Mouse (Mus musculus) adrenal gland, postnatal 14 days (tissue): ENCODE data around the gene Ctdsp2. TPM values are rescaled to one million over a fixed set of nuclear protein-coding genes. Genes with fewer than 3 reads are reported as not detected.

Source experiments
- DNase-seq: peaks from one replicate; pipeline ENCODE4 v3.0.0; 2021; ENCODE audit warnings: mixed read lengths
- total RNA-seq: library from RNA; stranded (reverse); gene quantifications from 2 replicates; pipeline ENCODE4 v1.2.3, GENCODE M21; 2021

The Ctdsp2 gene
- total RNA-seq, 1 experiment from 2014 or later: 115 TPM

DNA sequence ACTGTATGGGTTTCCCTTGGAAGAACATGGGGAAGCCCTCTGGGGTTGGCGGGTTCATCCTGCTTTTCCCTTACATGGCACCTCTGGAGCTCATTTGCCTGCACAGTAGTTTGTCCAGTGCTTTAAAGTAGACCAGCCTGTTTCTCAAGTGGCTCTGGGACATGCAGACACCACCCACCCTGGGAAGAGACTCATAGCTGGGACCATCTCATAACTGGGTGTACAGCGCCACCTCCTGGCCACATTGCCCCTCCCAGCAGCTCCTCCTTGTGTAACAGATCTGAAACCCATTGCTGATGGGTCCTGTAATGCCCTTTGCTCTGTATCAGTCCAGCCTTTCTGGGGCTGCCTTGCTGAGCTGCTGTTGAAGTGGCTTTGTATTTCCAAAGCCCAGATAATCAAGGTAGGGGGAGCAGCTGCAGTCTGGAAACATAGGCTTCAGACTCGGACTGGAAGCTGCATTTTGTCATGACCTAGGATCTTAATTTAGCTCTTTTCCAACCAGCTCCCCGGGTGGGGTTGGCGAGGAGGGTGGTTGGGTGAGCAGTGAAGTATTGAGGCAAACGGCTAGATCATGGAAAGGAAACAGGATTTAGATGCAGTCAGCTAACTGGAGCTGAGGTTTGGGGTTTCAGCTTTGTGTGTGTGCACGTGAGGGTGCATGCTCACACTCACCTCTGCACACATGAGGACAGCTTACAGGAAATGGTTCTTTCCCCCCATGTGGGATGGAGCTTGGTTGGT, 12.0 kb downstream of the Ctdsp2 start:
- peak; percentile 95 for DNase-seq

DNA sequence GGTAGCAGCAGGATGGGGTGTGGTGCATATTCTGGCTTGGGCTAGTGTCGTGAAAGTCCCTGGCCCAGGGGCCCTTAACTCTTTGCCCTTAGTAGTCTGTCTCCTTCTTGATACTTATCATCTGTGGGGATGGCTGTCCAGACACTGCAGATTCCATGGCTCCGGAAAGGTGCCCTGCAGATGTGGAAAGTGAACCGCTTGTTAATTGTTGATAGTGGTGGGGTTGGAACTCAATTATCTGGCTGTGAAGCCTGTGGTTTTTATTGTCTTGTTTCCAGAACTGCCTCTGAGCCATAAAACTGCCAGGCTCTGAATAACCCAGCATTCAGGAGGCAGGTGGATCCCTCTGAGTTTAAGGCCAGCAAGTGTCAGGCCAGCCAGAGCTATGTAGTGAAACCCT, 13.2 kb downstream of the Ctdsp2 start:
- no peak for DNase-seq

- DNase-seq: no peak
Measured at GRCm38 (mm10) chr10:126993621-126994020, 15.1 kb downstream of the Ctdsp2 start.

DNA sequence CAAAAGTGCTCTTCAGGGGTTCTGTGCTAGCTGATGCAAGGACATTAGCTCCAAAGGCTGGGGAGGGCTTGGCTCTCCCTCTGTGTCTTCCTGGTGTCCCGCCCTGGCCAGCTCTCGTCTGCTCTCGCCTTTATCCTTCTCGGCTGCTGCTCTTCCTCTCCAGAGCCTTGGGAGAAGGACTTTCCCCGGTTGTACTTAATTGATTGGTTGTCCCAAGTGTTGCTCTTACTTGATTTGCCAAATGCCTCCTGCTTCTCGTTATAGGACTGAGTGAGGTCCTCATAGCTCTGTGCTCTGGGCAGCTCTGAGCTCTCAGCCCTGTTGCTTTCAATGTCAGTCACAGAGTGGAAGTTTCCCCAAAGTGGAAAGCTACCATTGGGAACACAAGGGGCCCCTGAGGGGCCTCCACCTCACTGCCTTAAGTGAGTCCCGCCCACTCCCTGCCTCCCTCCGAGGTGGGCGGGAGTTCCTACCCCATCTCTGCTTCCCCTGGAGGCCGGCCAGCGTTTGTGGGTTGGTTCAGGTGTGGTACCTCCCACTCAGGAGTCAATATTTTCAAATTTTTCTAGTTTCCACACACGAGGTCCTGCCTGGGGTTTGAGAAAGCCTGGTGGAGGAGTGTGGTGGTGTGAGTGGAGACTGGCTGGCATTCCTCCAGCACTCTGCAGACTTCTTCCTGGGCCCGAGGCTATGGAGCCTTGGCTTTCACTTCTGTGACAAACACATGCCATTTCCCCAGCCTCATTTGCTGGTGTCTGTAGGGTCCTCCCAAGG, 19.0 kb downstream of the Ctdsp2 start:
- DNase-seq: peak; percentile 37

GRCm38 (mm10) chr10:127000529-127000928, 22.0 kb downstream of the Ctdsp2 start, which contains the start of gene Avil:
TSS of gene Avil (plus strand) at chr10:127000709.
- DNase-seq: no peak

DNA sequence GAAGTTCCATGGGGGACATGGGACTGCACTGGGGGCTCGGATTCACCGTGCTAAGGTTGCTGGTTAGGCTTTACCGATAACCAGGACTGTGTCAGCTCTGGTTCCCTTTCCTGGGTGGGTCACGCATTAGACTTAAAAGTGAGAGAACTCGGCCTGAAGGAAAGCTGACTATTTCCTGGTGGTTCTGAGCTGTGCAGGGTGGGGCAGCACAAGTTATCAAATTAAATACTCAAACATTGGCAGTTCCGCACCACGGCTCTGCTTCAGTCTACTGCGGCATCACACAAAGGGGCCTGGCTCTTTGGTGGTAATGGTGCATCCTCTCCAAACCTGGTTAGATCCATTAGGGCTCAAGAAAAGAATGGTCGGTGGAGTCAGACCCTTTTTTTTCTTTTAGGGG, 22.8 kb downstream of the Ctdsp2 start:
- no peak for DNase-seq

DNA sequence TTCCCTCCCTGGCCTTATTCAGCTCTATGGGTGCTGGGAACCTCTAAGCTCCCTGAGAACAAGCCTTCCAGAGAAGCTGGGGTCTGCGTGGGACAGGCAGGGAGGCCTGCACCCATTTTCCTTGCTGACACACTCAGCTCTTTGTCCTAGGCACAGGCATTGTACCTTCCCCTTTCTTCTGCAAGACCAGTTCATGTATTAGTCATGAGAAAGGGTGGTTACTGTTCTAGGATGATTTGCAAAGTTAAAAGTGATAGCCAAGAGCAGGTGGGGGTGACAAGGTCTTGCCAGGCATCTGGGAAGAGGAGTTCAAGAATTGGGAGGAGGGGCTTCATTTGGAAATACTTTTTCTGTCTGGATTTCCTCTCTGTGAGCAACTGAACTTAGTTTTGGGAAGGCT, 23.5 kb downstream of the Ctdsp2 start:
- DNase-seq: no peak

- no peak for DNase-seq
Measured at GRCm38 (mm10) chr10:127002765-127003164, 24.2 kb downstream of the Ctdsp2 start.

GRCm38 (mm10) chr10:127003334-127003733, 24.8 kb downstream of the Ctdsp2 start:
- peak; percentile 81 for DNase-seq

- peak; percentile 56 for DNase-seq
Measured at GRCm38 (mm10) chr10:127003806-127004205, 25.3 kb downstream of the Ctdsp2 start.

- DNase-seq: peak; percentile 36
Measured at GRCm38 (mm10) chr10:127016488-127016887, 38.0 kb downstream of the Ctdsp2 start.

GRCm38 (mm10) chr10:127017071-127017470, 38.6 kb downstream of the Ctdsp2 start:
- no peak for DNase-seq

- DNase-seq: no peak
Measured at GRCm38 (mm10) chr10:127018422-127018821, 39.9 kb downstream of the Ctdsp2 start.

DNA sequence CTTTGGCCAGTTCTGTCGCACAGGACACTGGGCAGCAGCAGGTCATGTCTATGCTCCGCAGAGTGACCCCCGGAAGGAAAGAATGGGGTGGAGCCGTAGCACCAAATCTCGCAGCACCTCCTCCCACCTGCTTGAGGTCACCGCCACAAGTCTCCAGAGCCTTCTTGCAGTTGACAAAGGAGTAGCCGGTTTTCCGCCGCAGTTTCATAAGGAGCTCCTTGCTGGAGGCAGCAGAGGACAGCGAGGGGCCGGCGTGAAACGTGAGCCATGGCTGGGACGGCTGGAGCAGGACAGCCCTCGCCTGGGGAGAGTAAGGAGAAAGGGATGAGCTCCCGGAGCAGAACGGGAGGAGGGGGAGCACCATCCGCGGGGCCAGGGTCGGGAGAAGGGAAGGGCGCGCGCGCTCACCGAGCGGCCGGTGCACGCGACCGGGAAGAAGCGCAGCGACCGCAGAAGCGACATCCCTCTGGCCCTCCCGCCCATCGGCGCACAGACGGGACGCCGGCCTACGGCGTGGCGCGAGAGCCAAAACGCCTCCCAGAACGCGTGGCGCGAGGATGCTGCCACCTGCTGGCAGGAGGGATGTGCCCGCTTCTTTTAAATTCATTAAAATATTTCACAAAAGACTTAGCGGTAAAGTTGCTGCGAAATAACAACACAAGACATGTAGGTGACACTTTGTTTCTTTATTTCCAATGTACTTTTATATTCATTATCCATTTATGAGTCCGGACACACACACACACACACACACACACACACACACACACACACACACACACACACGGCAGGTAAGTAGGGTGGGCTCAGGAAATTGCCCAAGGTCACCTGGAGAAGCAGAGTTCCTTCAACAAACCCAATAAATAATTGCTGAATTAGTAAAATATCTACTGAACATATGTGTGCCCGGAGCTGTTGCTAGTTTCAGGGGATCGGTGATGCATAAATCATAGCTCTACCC, 52.1 kb downstream of the Ctdsp2 start, which contains the start of gene Tsfm:
Tsfm (minus strand) TSS at position 505 of the 961 bp plus-strand sequence.
- DNase-seq: peak; percentile 96

GRCm38 (mm10) chr10:127033301-127033741, 54.8 kb downstream of the Ctdsp2 start:
- no peak for DNase-seq

- no peak for DNase-seq
Measured at GRCm38 (mm10) chr10:127036273-127036672, 57.8 kb downstream of the Ctdsp2 start.

GRCm38 (mm10) chr10:127037641-127038040, 59.1 kb downstream of the Ctdsp2 start:
- no peak for DNase-seq

- DNase-seq: peak; percentile 53
Measured at GRCm38 (mm10) chr10:127040569-127041214, 62.2 kb downstream of the Ctdsp2 start.

- peak; percentile 40 for DNase-seq
Measured at GRCm38 (mm10) chr10:127041274-127041766, 62.8 kb downstream of the Ctdsp2 start, which contains the start of the genes Mettl1 and Eef1akmt3. TSS of gene Mettl1 (plus strand) at chr10:127041414. TSS of gene Eef1akmt3 (minus strand) at chr10:127041513.

GRCm38 (mm10) chr10:127041774-127042338, 63.3 kb downstream of the Ctdsp2 start:
- peak; percentile 93 for DNase-seq
